Mouse (Mus musculus): ENCODE results near the gene Plac1. TPM values are rescaled to one million over a fixed set of nuclear protein-coding genes. Genes with fewer than 3 reads are reported as not detected.

Gene Plac1
- polyA plus RNA-seq (2012; rRNA removed), result 0.17 and 0.23 TPM in 2 replicates

GRCm38 (mm10) chrX:53240011-53240410 lies at the start of gene Plac1:
Gene Plac1, minus strand, starts transcription at chrX:53240111.

DNA sequence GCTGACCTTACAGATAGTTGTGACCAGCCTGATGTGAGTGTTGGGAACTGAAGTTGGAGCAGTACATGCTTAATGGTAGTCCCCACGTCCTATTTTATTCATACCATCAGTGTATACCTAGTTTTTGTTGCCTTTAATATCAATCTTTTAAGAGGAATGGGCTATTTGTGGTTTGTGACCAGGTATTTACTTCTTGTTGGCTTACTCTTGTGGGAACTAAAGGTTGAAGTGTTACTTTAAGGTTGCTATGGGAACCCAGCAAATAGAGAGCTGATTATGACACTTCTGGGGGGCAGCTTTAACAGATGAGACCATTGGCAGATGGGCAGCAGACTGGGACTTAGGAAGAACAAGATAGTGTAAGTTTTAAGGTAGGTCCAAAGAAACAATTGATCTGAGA lies 33.2 kb upstream of the Plac1 start, which contains the start of gene Fam122c:
TSS of gene Fam122c (plus strand) at position 301 of the 400 bp plus-strand sequence.

GRCm38 (mm10) chrX:53269289-53270062 lies 29.6 kb upstream of the Plac1 start, which contains the start of gene Fam122b:
Gene Fam122b, minus strand, starts transcription at chrX:53269805.

Other genes starting within 250 kb of the Plac1 start
- gene Fam122b, start 29.7 kb upstream of the Plac1 start, polyA plus RNA-seq (2012; rRNA removed), result 4.2 and 5.2 TPM in 2 replicates
- 0.11 TPM in 1 of 2 replicates, not detected in the other for gene Fam122c, start 33.3 kb upstream of the Plac1 start, polyA plus RNA-seq (2012; rRNA removed)
- gene Mospd1, start 130.4 kb upstream of the Plac1 start, polyA plus RNA-seq (2012; rRNA removed), result 16.4 and 18.2 TPM in 2 replicates
- gene Etd, start 194.8 kb upstream of the Plac1 start, polyA plus RNA-seq (2012; rRNA removed), result not detected in 2 replicates